Mouse (Mus musculus) forebrain, embryonic 16.5 days (tissue): ENCODE data around the gene Coro7. TPM values are rescaled to one million over a fixed set of nuclear protein-coding genes. Genes with fewer than 3 reads are reported as not detected.

Experiments
- polyA plus RNA-seq: library from polyadenylated mRNA; unstranded; fragments of >200 nt; fragmentation: Nextera tagmentation; extraction: Ambion mirVana; gene quantifications from 2 replicates; pipeline ENCODE4 v1.2.1, GENCODE M21; 2015

Coro7 gene
- polyA plus RNA-seq, 1 experiment from 2014 or later, result 32.6 TPM

Other genes starting within 250 kb of the Coro7 start
- gene Srl, start 138.0 kb downstream of the Coro7 start, polyA plus RNA-seq, result 45.2 and 48.8 TPM in 2 replicates
- gene Tfap4, start 119.9 kb downstream of the Coro7 start, polyA plus RNA-seq, result 13.2 and 14.9 TPM in 2 replicates
- gene Glis2, start 85.1 kb downstream of the Coro7 start, polyA plus RNA-seq, result 10.8 and 12.1 TPM in 2 replicates
- gene Pam16, start 54.8 kb downstream of the Coro7 start, polyA plus RNA-seq, result 132 and 157 TPM in 2 replicates
- gene Vasn, start 39.8 kb downstream of the Coro7 start, polyA plus RNA-seq, result 3.2 and 4.3 TPM in 2 replicates
- 60.3 and 61.9 TPM in 2 replicates for gene Dnaja3, start 39.8 kb downstream of the Coro7 start, polyA plus RNA-seq
- 88.8 and 94.4 TPM in 2 replicates for gene Nmral1, start 39.6 kb upstream of the Coro7 start, polyA plus RNA-seq
- 83.1 and 99.5 TPM in 2 replicates for gene Hmox2, start 46.6 kb upstream of the Coro7 start, polyA plus RNA-seq
- 107 and 119 TPM in 2 replicates for gene Cdip1, start 110.5 kb upstream of the Coro7 start, polyA plus RNA-seq
- 0.15 and 0.80 TPM in 2 replicates for gene 4930562C15Rik, start 155.6 kb upstream of the Coro7 start, polyA plus RNA-seq
- 49.9 and 51.8 TPM in 2 replicates for gene Ubald1, start 200.5 kb upstream of the Coro7 start, polyA plus RNA-seq
- gene Mgrn1, start 206.5 kb upstream of the Coro7 start, polyA plus RNA-seq, result 104 and 108 TPM in 2 replicates